Mouse (Mus musculus): ENCODE measurements around the gene Ophn1. TPM values are rescaled to one million over a fixed set of nuclear protein-coding genes. Genes with fewer than 3 reads are reported as not detected.

Ophn1 gene
- polyA plus RNA-seq (2015; fragmentation: Nextera tagmentation; extraction: Ambion mirVana) = 39.9 and 42.1 TPM in 2 replicates

GRCm38 (mm10) chrX:98890406-98891116, at the start of gene Ophn1:
Gene Ophn1, minus strand, starts transcription at chrX:98891025.
- no peaks in the 10 kb centered on the region for H3K9me3 ChIP-seq (ENCODE audit: control insufficient read depth, low read length)
- no peaks in the 10 kb centered on the region for H3K4me1 ChIP-seq (ENCODE audit: control insufficient read depth, insufficient read depth, low read depth, low read length)
- peak within 1 kb of the TSS; percentile 85 for H3K27ac ChIP-seq (ENCODE audit: low read depth, low read length)
- H3K4me2 ChIP-seq (ENCODE audit: low read length) = peak within 1 kb of the TSS; percentile 55
- peak within 1 kb of the TSS; percentile 75 for H3K9ac ChIP-seq (ENCODE audit: low read depth, low read length)
- peak within 1 kb of the TSS; percentile 60 for H3K4me3 ChIP-seq (ENCODE audit: low read length)
- 14% methylated on average over 46 of the region's 48 CpGs for WGBS
- H3K27me3 ChIP-seq (replicated peaks; ENCODE audit: control insufficient read depth, insufficient read depth, low read length) = no peaks in the 10 kb centered on the region
- ATAC-seq = peak; percentile 96
- H3K36me3 ChIP-seq (ENCODE audit: control insufficient read depth, insufficient read depth, low read length) = no peaks in the 10 kb centered on the region

DNA sequence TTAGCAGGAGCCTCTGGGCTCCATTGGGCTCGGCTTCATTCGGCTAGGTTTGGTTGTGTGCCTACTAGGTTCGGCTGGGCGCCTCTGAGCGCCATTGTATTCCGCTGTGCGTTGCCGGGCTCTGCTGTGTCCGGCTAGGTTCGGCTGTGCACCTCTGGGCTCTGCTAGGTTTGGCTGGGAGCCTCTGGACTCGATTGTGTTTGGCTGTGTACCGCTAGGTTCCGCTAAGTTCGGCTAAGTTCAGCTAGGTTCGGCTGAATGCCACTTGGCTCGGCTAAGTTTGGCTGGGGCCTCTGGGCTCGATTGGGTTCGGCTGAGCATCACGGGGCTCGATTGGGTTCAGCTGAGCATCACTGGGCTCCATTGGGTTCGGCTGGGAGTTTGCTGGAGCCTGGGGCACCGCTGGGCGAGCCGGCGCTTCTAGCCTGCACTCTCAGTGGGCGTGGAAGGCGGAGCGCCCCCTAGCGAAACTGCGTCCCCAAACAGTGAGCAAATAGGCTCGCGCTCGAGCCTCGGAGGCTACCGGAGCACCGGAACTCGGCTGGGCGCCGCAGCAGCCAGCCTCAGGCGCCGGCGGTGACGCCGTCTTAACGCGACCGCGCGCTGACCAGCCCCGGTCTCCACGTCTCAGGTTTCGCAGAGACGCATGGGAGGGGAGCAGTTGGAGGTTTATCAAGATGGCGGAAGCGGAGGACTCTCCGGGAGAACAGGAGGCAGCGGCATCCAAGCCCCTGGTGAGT, 46.9 kb upstream of the Ophn1 start:
- Histone ChIP-seq H3K4me2 (ENCODE audit: low read length) (peak overlapping the region; percentile 52), H3K9ac (ENCODE audit: low read depth, low read length) (peak overlapping the region; percentile 68), H3K36me3 (ENCODE audit: control insufficient read depth, insufficient read depth, low read length) (no peaks in the 10 kb centered on the region; the same call in 1 of the 2 replicates), H3K4me1 (ENCODE audit: control insufficient read depth, insufficient read depth, low read depth, low read length) (peaks cover 6% of the 10 kb centered on the region), H3K9me3 (ENCODE audit: control insufficient read depth, low read length) (no peaks in the 10 kb centered on the region), H3K27me3 (replicated peaks; ENCODE audit: control insufficient read depth, insufficient read depth, low read length) (no peaks in the 10 kb centered on the region), H3K27ac (ENCODE audit: low read depth, low read length) (peak overlapping the region; percentile 91), H3K4me3 (ENCODE audit: low read length) (peak overlapping the region; percentile 59)
- peak; percentile 83 for ATAC-seq
- WGBS = 13% methylated on average over 40 of the region's 57 CpGs

DNA sequence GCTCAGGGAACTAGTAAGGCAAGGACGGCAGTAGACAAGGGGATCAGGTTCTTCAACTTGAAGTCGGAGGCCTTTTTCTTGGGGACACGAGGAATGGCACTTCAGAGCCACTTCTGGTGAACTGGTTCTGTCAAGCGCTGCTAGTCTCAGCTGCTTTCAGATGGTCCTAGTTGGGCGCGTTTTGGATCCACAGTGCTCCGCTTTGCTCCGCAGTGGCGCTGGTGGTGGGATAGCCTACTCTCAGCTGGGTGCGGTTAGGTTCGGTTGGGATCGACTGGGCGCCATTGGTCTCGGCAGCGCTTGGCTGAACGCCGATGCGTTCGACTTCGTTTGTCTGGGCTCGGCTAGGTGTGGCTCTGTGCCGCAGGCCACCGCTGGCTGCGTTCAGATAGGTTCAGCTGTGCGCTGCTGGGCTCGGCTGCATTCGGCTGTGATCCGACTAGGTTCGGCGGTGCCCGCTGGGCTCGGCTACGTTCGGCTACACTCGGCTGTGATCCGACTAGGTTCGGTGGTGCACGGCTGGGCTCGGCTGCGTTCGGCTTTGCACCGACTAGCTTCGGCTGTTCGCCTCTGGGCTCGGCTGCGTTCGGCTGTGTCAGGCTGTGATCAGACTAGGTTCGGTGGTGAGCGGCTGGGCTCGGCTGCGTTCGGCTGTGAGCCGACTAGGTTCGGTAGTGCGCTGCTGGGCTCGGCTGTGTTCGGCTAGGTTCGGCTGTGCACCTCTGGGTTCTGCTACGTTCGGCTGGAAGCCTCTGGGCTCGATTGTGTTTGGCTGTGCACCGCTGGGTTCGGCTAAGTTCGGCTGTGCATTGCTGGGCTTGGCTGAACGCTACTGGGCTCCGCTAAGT, 46.1 kb upstream of the Ophn1 start:
- peak overlapping the region; percentile 91 for H3K27ac ChIP-seq (ENCODE audit: low read depth, low read length)
- H3K9me3 ChIP-seq (ENCODE audit: control insufficient read depth, low read length) = no peaks in the 10 kb centered on the region
- no peaks in the 10 kb centered on the region; the same call in 1 of the 2 replicates for H3K36me3 ChIP-seq (ENCODE audit: control insufficient read depth, insufficient read depth, low read length)
- peak; percentile 98 for ATAC-seq
- H3K27me3 ChIP-seq (replicated peaks; ENCODE audit: control insufficient read depth, insufficient read depth, low read length) = no peaks in the 10 kb centered on the region
- H3K4me1 ChIP-seq (ENCODE audit: control insufficient read depth, insufficient read depth, low read depth, low read length) = peaks cover 6% of the 10 kb centered on the region
- peak overlapping the region; percentile 63 for H3K4me2 ChIP-seq (ENCODE audit: low read length)
- H3K4me3 ChIP-seq (ENCODE audit: low read length) = peak overlapping the region; percentile 59
- peak overlapping the region; percentile 73 for H3K9ac ChIP-seq (ENCODE audit: low read depth, low read length)
- WGBS = 20% methylated on average over 61 of the region's 66 CpGs

DNA sequence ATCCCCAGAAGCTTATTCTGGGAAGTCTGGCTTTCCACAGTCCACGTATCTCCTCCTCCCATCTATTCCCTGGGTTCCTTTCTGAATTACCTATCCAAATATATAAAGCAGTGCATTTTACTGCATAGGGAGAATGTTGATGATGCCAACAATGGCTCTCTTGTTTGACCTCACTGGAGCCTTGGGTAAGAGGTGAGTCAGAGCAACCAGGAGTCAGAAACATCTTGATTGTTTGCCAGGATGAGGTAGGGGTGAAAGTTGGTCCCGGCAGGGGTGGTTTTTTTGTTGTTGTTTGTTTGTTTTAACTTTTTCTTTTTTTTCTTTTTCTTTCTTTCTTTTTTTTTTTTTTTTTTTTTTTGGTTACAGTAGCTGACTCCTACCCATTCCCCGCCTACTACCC, 45.3 kb upstream of the Ophn1 start, which contains the start of gene Yipf6:
Gene Yipf6, plus strand, starts transcription at position 216 of the 400 bp plus-strand sequence.
- peak within 1 kb of the TSS; percentile 73 for H3K9ac ChIP-seq (ENCODE audit: low read depth, low read length)
- no peaks in the 10 kb centered on the region for H3K27me3 ChIP-seq (replicated peaks; ENCODE audit: control insufficient read depth, insufficient read depth, low read length)
- no peak for ATAC-seq
- no peaks in the 10 kb centered on the region for H3K36me3 ChIP-seq (ENCODE audit: control insufficient read depth, insufficient read depth, low read length)
- WGBS = 52% methylated on average over 3 of the region's 3 CpGs
- H3K4me1 ChIP-seq (ENCODE audit: control insufficient read depth, insufficient read depth, low read depth, low read length) = peaks cover 6% of the 10 kb centered on the region
- H3K27ac ChIP-seq (ENCODE audit: low read depth, low read length) = peak within 1 kb of the TSS; percentile 83
- no peaks in the 10 kb centered on the region for H3K9me3 ChIP-seq (ENCODE audit: control insufficient read depth, low read length)
- peak within 1 kb of the TSS; percentile 63 for H3K4me2 ChIP-seq (ENCODE audit: low read length)
- peak within 1 kb of the TSS; percentile 59 for H3K4me3 ChIP-seq (ENCODE audit: low read length)

DNA sequence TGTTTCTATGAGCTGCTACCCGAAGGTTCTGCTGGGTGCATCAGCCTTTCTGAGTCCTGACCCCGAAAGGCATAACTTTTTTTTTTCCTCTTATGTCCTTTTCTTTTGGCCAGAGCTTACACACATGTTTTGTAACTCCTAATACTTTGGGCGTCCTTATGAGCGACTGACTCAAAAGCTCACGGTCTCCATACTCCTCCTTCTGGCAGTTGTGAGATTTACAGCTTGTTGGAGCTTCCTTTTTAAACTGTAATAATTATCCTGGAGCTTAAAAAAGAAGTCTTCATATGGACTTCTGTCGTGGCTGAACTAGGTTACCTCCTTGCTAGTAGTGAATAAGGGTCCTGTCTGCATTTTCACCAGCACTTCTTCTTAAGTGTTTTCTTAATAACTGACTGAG, 28.6 kb upstream of the Ophn1 start:
- Histone ChIP-seq H3K27me3 (replicated peaks; ENCODE audit: control insufficient read depth, insufficient read depth, low read length) (no peaks in the 10 kb centered on the region), H3K4me2 (ENCODE audit: low read length) (no peak overlapping the region), H3K36me3 (ENCODE audit: control insufficient read depth, insufficient read depth, low read length) (no peaks in the 10 kb centered on the region), H3K4me1 (ENCODE audit: control insufficient read depth, insufficient read depth, low read depth, low read length) (no peaks in the 10 kb centered on the region), H3K4me3 (ENCODE audit: low read length) (no peak overlapping the region), H3K9me3 (ENCODE audit: control insufficient read depth, low read length) (no peaks in the 10 kb centered on the region), H3K27ac (ENCODE audit: low read depth, low read length) (no peak overlapping the region), H3K9ac (ENCODE audit: low read depth, low read length) (no peak overlapping the region)
- WGBS = 23% methylated on average over 6 of the region's 6 CpGs
- ATAC-seq = no peak

DNA sequence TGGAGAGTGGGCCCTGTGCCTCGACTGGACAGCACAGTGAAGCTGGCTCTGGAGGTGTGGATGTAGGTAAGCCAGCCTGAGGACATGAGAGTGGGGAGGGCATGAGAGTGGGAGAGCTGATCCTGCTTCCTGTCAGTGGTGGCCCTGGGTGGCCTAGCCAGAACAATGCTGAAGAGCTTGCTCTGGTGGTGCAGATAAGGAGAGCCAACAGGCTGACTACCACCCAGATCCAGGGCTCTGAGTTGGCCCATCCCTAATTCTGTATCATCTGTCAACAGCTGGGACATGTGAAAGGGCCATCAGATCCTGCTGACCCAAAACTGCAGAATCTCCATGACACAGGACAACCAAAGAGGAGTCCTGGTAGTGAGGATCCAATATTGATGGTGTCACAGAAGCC, 18.1 kb upstream of the Ophn1 start:
- WGBS = 38% methylated on average over 1 of the region's 1 CpGs
- no peak for ATAC-seq
- Histone ChIP-seq H3K27ac (ENCODE audit: low read depth, low read length) (no peak overlapping the region), H3K4me1 (ENCODE audit: control insufficient read depth, insufficient read depth, low read depth, low read length) (no peaks in the 10 kb centered on the region), H3K27me3 (replicated peaks; ENCODE audit: control insufficient read depth, insufficient read depth, low read length) (no peaks in the 10 kb centered on the region), H3K9ac (ENCODE audit: low read depth, low read length) (no peak overlapping the region), H3K9me3 (ENCODE audit: control insufficient read depth, low read length) (no peaks in the 10 kb centered on the region), H3K4me2 (ENCODE audit: low read length) (no peak overlapping the region), H3K36me3 (ENCODE audit: control insufficient read depth, insufficient read depth, low read length) (no peaks in the 10 kb centered on the region), H3K4me3 (ENCODE audit: low read length) (no peak overlapping the region)

GRCm38 (mm10) chrX:98904226-98904625, 13.4 kb upstream of the Ophn1 start:
- ATAC-seq = no peak
- Histone ChIP-seq H3K27ac (ENCODE audit: low read depth, low read length) (no peak overlapping the region), H3K4me2 (ENCODE audit: low read length) (no peak overlapping the region), H3K36me3 (ENCODE audit: control insufficient read depth, insufficient read depth, low read length) (no peaks in the 10 kb centered on the region), H3K4me1 (ENCODE audit: control insufficient read depth, insufficient read depth, low read depth, low read length) (no peaks in the 10 kb centered on the region), H3K9ac (ENCODE audit: low read depth, low read length) (no peak overlapping the region), H3K27me3 (replicated peaks; ENCODE audit: control insufficient read depth, insufficient read depth, low read length) (no peaks in the 10 kb centered on the region), H3K4me3 (ENCODE audit: low read length) (no peak overlapping the region), H3K9me3 (ENCODE audit: control insufficient read depth, low read length) (no peaks in the 10 kb centered on the region)
- WGBS = 79% methylated on average over 6 of the region's 6 CpGs

GRCm38 (mm10) chrX:98898307-98898706, 7.5 kb upstream of the Ophn1 start:
- H3K4me2 ChIP-seq (ENCODE audit: low read length) = no peak overlapping the region
- no peaks in the 10 kb centered on the region for H3K36me3 ChIP-seq (ENCODE audit: control insufficient read depth, insufficient read depth, low read length)
- H3K27ac ChIP-seq (ENCODE audit: low read depth, low read length) = no peak overlapping the region
- ATAC-seq = no peak
- H3K4me1 ChIP-seq (ENCODE audit: control insufficient read depth, insufficient read depth, low read depth, low read length) = no peaks in the 10 kb centered on the region
- 66% methylated on average over 3 of the region's 3 CpGs for WGBS
- H3K9ac ChIP-seq (ENCODE audit: low read depth, low read length) = no peak overlapping the region
- H3K4me3 ChIP-seq (ENCODE audit: low read length) = no peak overlapping the region
- no peaks in the 10 kb centered on the region for H3K27me3 ChIP-seq (replicated peaks; ENCODE audit: control insufficient read depth, insufficient read depth, low read length)
- H3K9me3 ChIP-seq (ENCODE audit: control insufficient read depth, low read length) = no peaks in the 10 kb centered on the region

DNA sequence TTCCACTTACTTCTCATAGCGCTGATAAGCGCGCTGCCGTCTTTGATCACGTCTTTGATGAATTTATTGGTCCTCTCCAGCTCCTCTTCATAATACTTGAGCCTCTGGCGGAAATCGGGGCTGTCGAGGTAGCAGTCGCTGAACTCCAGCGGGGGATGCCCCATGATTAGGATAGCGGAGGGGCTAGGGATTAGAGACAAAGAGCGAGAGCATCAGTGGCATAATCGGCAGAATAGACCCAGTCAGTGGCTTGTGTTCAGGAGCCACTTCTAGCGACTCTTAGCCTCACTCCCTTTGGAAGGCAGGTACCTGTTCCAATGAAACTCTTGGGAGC, 786 bp downstream of the Ophn1 start:
- WGBS = 12% methylated on average over 14 of the region's 14 CpGs
- H3K9ac ChIP-seq (ENCODE audit: low read depth, low read length) = peak overlapping the region; percentile 75
- no peaks in the 10 kb centered on the region for H3K9me3 ChIP-seq (ENCODE audit: control insufficient read depth, low read length)
- H3K27me3 ChIP-seq (replicated peaks; ENCODE audit: control insufficient read depth, insufficient read depth, low read length) = no peaks in the 10 kb centered on the region
- no peaks in the 10 kb centered on the region for H3K36me3 ChIP-seq (ENCODE audit: control insufficient read depth, insufficient read depth, low read length)
- peak overlapping the region; percentile 55 for H3K4me2 ChIP-seq (ENCODE audit: low read length)
- no peak; the same call in 1 of the 2 replicates for ATAC-seq
- peak overlapping the region; percentile 85 for H3K27ac ChIP-seq (ENCODE audit: low read depth, low read length)
- no peaks in the 10 kb centered on the region for H3K4me1 ChIP-seq (ENCODE audit: control insufficient read depth, insufficient read depth, low read depth, low read length)
- peak overlapping the region; percentile 60 for H3K4me3 ChIP-seq (ENCODE audit: low read length)
